Mouse (Mus musculus) intestine, embryonic 16.5 days (tissue): Measurements from ENCODE around the gene Nup210. TPM values are rescaled to one million over a fixed set of nuclear protein-coding genes. Genes with fewer than 3 reads are reported as not detected.
A peak's percentile ranks its signal among the peaks of the same experiment; 100 is the strongest.

ENCODE experiments used
- ATAC-seq: fragments of 200-750 bp; cut with Nextera tagmentation; 2 replicates; pipeline ENCODE4 v1.8.0; 2017; ENCODE audit warnings: moderate TSS enrichment, moderate library complexity
- H3K27ac ChIP-seq: fragments of 300-500 bp; sonication (generic); 2 replicates; pipeline ENCODE4 v1.5.1; 2014; ENCODE audit warnings: mild to moderate bottlenecking, low read length
- H3K27me3 ChIP-seq: fragments of 300-500 bp; sonication (generic); replicated peaks from 2 replicates; pipeline ENCODE4 v1.6.1; 2014; ENCODE audit warnings: low read length, control low read depth, mixed read lengths; ENCODE audit not compliant: control insufficient read depth, insufficient read depth
- H3K36me3 ChIP-seq: fragments of 300-500 bp; sonication (generic); 2 replicates; pipeline ENCODE4 v1.6.1; 2014; ENCODE audit warnings: low read length, control low read depth; ENCODE audit not compliant: control insufficient read depth, insufficient read depth
- H3K4me1 ChIP-seq: fragments of 300-500 bp; sonication (generic); 2 replicates; pipeline ENCODE4 v1.6.1; 2014; ENCODE audit warnings: low read length, control low read depth, mixed read lengths; ENCODE audit not compliant: control insufficient read depth, insufficient read depth
- H3K4me2 ChIP-seq: fragments of 300-500 bp; sonication (generic); 2 replicates; pipeline ENCODE4 v1.6.1; 2014; ENCODE audit warnings: low read depth, low read length, control low read depth
- H3K4me3 ChIP-seq: fragments of 300-500 bp; sonication (generic); 2 replicates; pipeline ENCODE4 v1.5.1; 2014; ENCODE audit warnings: mild to moderate bottlenecking, low read length
- H3K9ac ChIP-seq: fragments of 300-500 bp; sonication (generic); 2 replicates; pipeline ENCODE4 v1.6.1; 2014; ENCODE audit warnings: low read depth, low read length
- H3K9me3 ChIP-seq: fragments of 300-500 bp; sonication (generic); 2 replicates; pipeline ENCODE4 v1.6.1; 2016; ENCODE audit warnings: low read length, control low read depth; ENCODE audit not compliant: control insufficient read depth
- WGBS: fragments of 180-500 bp; shearing (Covaris S2); extraction: QIAGEN DNeasy Blood & Tissue Kit; methylation state at CpG from one replicate; pipeline ENCODE4 v1.1.7; 2014; 5-methylcytosine and 5-hydroxymethylcytosine counted together
- polyA plus RNA-seq: library from polyadenylated mRNA; unstranded; fragments of >200 nt; fragmentation: Nextera tagmentation; extraction: Ambion mirVana; gene quantifications from 2 replicates; pipeline ENCODE4 v1.2.1, GENCODE M21; 2015

Nup210 gene
- polyA plus RNA-seq, 1 experiment from 2014 or later = 13.7 TPM

DNA sequence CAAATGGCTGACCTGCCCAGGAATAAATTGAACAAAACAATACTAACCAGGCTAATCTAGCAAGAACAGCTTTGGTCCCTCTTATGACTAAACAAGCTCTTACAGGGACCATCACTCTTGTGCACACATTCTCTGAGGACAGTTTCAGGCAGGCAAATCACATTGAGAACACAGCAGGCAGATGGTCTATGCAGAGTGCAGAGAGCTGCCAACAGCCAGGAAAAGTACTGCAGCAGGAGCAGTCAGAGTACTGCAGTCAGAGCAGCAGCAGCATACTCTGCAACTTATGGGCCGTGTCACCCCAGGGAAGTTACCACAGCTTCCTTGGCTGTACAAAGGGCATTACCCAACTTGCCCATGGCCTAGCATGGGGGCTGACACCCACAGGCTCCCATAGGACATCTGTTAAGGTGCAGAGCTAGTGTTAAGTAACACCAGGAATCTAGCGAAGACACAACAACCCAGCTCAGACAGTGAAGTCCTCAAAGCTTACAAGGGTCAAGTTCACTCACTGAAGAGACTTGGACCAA lies 21.5 kb downstream of the Nup210 start:
- Histone ChIP-seq H3K4me2 (no peak overlapping the region), H3K36me3 (peaks cover 5% of the 10 kb centered on the region; the same call in 1 of the 2 replicates), H3K27me3 (no peaks in the 10 kb centered on the region), H3K9ac (no peak overlapping the region), H3K27ac (no peak overlapping the region), H3K4me3 (no peak overlapping the region), H3K9me3 (no peaks in the 10 kb centered on the region), H3K4me1 (no peaks in the 10 kb centered on the region)
- ATAC-seq = no peak
- 100% methylated on average over 2 of the region's 2 CpGs for WGBS

DNA sequence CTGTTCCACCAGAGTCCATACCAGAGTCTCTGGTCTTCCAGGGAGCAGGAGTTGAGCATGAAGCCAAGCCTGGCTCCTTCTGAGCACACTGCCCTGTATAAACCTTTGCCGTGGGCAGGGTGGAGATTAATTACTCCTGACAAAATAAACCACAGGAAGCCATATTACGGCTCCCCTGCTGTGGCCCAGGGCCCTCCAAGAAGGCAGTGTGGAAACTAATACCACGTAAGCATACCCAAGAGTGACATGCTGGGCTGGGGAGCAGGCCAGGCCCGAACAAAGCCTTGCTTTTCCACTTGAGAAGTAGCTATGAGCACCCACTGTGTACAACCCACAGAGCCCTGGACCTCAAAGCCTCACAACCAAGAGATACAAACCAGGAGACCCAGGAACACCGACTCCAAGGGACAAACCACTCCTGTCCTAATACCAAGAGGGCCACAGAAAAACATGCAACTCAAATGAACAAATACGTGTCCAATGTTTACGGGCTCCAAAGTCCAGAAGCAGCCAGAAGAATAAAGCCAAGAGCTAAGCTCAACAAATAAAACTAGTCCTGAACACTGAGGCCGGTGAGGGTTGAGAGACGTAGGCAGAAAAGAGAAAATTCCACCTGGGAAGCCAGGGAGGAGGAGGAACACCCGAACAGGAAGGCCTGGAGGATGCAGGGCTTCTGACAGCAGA lies 24.3 kb downstream of the Nup210 start:
- H3K4me3 ChIP-seq = no peak overlapping the region
- no peaks in the 10 kb centered on the region for H3K27me3 ChIP-seq
- H3K9ac ChIP-seq = no peak overlapping the region
- H3K36me3 ChIP-seq = peaks cover 5% of the 10 kb centered on the region; the same call in 1 of the 2 replicates
- ATAC-seq = no peak
- no peak overlapping the region for H3K4me2 ChIP-seq
- no peaks in the 10 kb centered on the region for H3K9me3 ChIP-seq
- H3K27ac ChIP-seq = no peak overlapping the region
- WGBS = 57% methylated on average over 10 of the region's 10 CpGs
- no peaks in the 10 kb centered on the region for H3K4me1 ChIP-seq

DNA sequence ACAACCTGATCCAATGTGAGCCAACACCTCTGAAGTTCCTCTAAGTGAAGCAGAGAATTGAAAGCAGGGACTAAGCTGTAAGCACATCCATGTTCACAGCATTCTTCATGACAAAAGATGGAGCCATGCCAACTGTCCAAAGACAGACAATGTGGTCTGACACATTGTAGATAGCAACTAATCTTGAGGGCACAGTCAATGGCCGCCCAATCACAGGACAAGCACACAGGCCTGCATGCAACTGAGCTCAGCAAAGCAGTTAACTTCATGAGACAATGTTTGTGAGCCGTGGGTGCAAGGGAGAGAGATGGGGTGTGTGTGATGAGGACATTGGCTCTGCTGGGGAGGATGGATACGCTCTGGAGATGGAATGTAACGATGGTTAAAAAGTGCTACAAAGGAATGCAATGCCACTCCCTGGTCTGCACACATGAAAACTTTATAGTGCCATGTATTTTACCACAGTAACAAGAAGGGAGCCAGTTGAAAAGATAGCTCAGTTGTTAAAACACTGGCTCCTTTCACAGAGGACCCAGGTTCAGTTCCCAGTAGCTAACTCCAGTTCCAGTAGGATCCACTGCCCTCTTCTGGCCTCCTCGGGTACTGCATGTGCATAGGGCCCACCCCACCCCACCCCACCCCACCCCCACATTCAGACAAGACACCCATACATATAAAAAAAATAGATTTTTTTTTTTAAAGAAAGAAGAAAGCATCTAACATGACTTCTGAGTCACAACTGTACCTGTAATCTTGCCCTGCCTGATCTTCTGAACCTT lies 31.3 kb downstream of the Nup210 start:
- Histone ChIP-seq H3K27ac (no peak overlapping the region), H3K36me3 (0 out of 2 replicates have a peak, but pooled peaks cover 4% of the 10 kb centered on the region), H3K9me3 (no peaks in the 10 kb centered on the region), H3K4me2 (no peak overlapping the region), H3K27me3 (no peaks in the 10 kb centered on the region), H3K4me3 (no peak overlapping the region), H3K9ac (no peak overlapping the region), H3K4me1 (no peaks in the 10 kb centered on the region)
- 74% methylated on average over 5 of the region's 5 CpGs for WGBS
- ATAC-seq = no peak

DNA sequence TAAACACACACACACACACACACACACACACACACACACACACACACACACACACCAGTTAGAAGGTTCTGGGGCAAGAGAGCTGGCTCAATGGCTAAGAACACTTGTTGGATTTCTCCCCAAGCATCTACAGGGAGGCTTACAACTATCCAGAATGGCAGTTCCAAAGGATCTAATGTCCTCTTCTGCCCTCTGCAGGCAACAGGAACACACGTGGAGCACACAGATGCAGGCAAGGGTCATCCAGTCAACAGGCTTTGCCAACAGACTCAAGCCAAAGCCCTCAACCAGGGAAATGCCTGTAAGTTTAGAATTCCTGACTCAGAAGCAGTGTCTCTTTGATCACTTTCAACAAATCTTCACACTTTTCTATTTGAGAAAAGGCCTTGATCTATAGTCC lies 36.6 kb downstream of the Nup210 start:
- no peaks in the 10 kb centered on the region for H3K9me3 ChIP-seq
- WGBS = 20% methylated on average over 1 of the region's 1 CpGs
- H3K27ac ChIP-seq = no peak overlapping the region
- H3K4me2 ChIP-seq = no peak overlapping the region
- no peak for ATAC-seq
- H3K9ac ChIP-seq = no peak overlapping the region
- H3K27me3 ChIP-seq = no peaks in the 10 kb centered on the region
- no peaks in the 10 kb centered on the region for H3K4me1 ChIP-seq
- H3K4me3 ChIP-seq = no peak overlapping the region
- H3K36me3 ChIP-seq = 0 out of 2 replicates have a peak, but pooled peaks cover under 1% of the 10 kb centered on the region

DNA sequence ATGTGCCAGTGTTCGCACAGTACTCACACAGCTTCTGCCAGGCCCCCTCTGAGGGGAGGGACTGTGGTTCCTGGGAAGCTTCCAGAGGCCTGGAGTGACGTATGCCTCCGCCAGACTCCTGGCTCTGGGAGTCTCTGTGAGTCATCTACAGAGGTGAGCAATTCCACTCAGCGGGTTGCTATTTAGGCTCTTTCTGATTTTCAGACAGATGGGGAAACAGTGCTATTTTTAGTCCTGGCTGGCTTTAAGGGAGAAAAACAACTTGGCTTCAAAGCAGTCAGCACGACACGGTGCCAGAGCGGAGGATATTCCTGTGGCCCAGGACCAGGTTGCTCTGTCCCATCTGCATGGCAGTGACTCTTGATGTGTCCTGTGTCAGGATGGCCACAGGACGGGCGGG lies 40.4 kb downstream of the Nup210 start:
- Histone ChIP-seq H3K4me1 (no peaks in the 10 kb centered on the region), H3K9me3 (peaks cover 5% of the 10 kb centered on the region; the same call in 1 of the 2 replicates), H3K9ac (no peak overlapping the region), H3K36me3 (peaks cover 6% of the 10 kb centered on the region), H3K27ac (no peak overlapping the region), H3K4me3 (no peak overlapping the region), H3K4me2 (no peak overlapping the region), H3K27me3 (no peaks in the 10 kb centered on the region)
- 0 out of 2 replicates have a peak, but pooled peaks have one; percentile 50 for ATAC-seq
- 71% methylated on average over 9 of the region's 9 CpGs for WGBS

DNA sequence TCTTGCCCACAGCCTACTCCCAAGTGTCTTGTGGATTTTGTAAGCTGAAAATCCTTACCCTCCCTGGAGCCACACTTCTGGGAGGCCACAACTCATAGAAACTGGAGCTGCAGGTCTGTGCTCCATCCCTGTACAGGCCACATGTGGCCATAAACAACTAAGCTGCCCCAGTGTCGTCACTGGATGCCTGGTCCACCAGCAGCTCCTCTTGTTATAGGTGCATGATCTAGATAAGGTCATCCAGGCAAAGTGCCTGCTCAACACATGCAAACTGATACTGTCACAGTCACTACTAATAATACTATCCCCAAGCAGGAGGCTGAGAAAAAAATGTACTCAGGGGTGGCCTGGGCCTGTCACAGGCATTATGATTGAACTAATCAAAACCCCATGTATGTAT lies 48.1 kb downstream of the Nup210 start:
- no peaks in the 10 kb centered on the region for H3K27me3 ChIP-seq
- H3K36me3 ChIP-seq = peaks cover 6% of the 10 kb centered on the region
- H3K9ac ChIP-seq = no peak overlapping the region
- H3K9me3 ChIP-seq = peaks cover 5% of the 10 kb centered on the region; the same call in 1 of the 2 replicates
- no peak for ATAC-seq
- H3K4me3 ChIP-seq = no peak overlapping the region
- 68% methylated on average over 1 of the region's 1 CpGs for WGBS
- H3K4me1 ChIP-seq = no peaks in the 10 kb centered on the region
- no peak overlapping the region for H3K27ac ChIP-seq
- no peak overlapping the region for H3K4me2 ChIP-seq

DNA sequence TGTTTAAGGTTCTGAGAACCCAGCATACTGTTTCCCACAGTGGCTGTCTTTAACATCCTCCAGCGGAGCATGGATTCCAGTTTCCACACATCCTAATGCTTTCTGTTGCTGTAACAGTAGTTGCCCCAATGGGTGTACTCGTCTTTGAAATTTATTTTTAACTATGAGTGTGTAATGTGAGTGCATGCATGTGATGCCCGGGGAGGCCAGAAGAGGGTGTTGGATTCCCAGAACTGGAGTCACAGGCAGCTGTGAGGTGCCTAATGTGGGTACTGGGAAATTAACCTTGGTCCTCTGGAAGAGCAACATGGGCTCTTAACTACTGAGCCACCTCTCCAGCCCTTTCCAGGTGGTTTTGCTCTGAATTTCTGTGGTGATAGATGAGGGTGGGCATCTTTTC lies 49.6 kb downstream of the Nup210 start:
- Histone ChIP-seq H3K4me2 (no peak overlapping the region), H3K36me3 (no peaks in the 10 kb centered on the region), H3K4me1 (no peaks in the 10 kb centered on the region), H3K4me3 (no peak overlapping the region), H3K9ac (no peak overlapping the region), H3K27ac (no peak overlapping the region), H3K9me3 (no peaks in the 10 kb centered on the region), H3K27me3 (no peaks in the 10 kb centered on the region)
- WGBS = 93% methylated on average over 3 of the region's 3 CpGs
- ATAC-seq = no peak

DNA sequence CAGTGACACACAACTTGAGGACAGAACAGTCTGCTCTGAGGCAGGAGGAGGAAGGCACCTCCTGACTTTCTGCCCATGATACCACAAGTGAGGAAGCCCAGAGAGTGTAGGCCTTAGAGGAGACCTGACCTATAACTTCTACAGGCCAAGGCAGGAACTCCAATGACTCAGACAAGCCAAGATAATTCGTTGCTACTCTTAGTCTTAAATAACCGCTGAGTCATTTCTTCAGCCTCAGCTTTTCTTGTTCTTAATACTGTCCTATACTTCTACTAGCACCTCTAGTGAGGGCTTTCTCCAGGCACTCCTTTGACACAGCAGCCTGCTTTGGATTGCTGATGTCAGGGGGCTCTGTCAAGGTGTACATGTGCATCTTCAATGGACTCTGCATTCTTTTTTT lies 55.3 kb downstream of the Nup210 start:
- no peak overlapping the region for H3K4me2 ChIP-seq
- no peak for ATAC-seq
- no peaks in the 10 kb centered on the region for H3K9me3 ChIP-seq
- H3K4me3 ChIP-seq = no peak overlapping the region
- H3K9ac ChIP-seq = no peak overlapping the region
- no peaks in the 10 kb centered on the region for H3K27me3 ChIP-seq
- 82% methylated on average over 2 of the region's 2 CpGs for WGBS
- no peaks in the 10 kb centered on the region for H3K36me3 ChIP-seq
- 0 out of 2 replicates have a peak, but pooled peaks cover 10% of the 10 kb centered on the region for H3K4me1 ChIP-seq
- H3K27ac ChIP-seq = no peak overlapping the region

DNA sequence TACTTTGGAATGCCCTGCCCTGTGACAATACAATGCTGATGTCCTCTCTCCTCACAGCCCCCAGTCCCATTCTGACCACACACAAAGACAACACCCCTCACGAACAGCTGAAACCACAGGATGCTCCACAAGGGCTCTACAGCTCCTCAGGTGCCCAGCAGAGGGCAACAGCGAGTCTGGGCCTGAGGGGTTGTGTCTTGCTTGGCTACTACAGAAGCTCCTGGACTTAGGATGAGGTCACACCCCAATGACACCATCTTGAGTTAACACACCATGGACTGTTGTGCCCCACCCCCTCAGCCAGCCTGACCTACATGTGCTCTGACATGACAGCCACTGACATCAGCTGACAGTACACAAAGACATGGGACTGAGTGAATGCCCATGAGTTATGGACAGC lies 56.9 kb downstream of the Nup210 start:
- H3K4me3 ChIP-seq = no peak overlapping the region
- 49% methylated on average over 2 of the region's 2 CpGs for WGBS
- no peaks in the 10 kb centered on the region for H3K9me3 ChIP-seq
- H3K36me3 ChIP-seq = no peaks in the 10 kb centered on the region
- H3K4me2 ChIP-seq = no peak overlapping the region
- 0 out of 2 replicates have a peak, but pooled peaks cover 10% of the 10 kb centered on the region for H3K4me1 ChIP-seq
- ATAC-seq = no peak
- no peaks in the 10 kb centered on the region for H3K27me3 ChIP-seq
- no peak overlapping the region for H3K27ac ChIP-seq
- H3K9ac ChIP-seq = no peak overlapping the region
